Mouse (Mus musculus): Measurements from ENCODE around the gene Vasn. TPM values are rescaled to one million over a fixed set of nuclear protein-coding genes. Genes with fewer than 3 reads are reported as not detected.
A peak's percentile ranks its signal among the peaks of the same experiment; 100 is the strongest.

Gene Vasn
- polyA plus RNA-seq, 1 experiment from 2014 or later = 9.0 TPM

- Histone ChIP-seq H3K4me3 (no peak overlapping the region), H3K4me1 (no peaks in the 10 kb centered on the region), H3K9me3 (replicated peaks) (no peaks in the 10 kb centered on the region), H3K27ac (replicated peaks) (0 out of 2 replicates have a peak overlapping the region, but pooled peaks have one; percentile 7), H3K36me3 (peaks cover 99% of the 10 kb centered on the region), H3K27me3 (ENCODE audit: low read depth, poor library complexity, severe bottlenecking) (no peaks in the 10 kb centered on the region)
- WGBS = 93% methylated on average over 9 of the region's 9 CpGs
- DNase-seq (ENCODE audit: low spot score) = no peak
Observed at GRCm38 (mm10) chr16:4613736-4614135, 26.0 kb upstream of the Vasn start.

- H3K36me3 ChIP-seq = peaks cover 98% of the 10 kb centered on the region
- H3K27ac ChIP-seq (replicated peaks) = no peak overlapping the region
- no peaks in the 10 kb centered on the region for H3K27me3 ChIP-seq (ENCODE audit: low read depth, poor library complexity, severe bottlenecking)
- 93% methylated on average over 3 of the region's 3 CpGs for WGBS
- H3K4me3 ChIP-seq = no peak overlapping the region
- H3K4me1 ChIP-seq = no peaks in the 10 kb centered on the region
- DNase-seq (ENCODE audit: low spot score) = no peak
- no peaks in the 10 kb centered on the region for H3K9me3 ChIP-seq (replicated peaks)
Observed at GRCm38 (mm10) chr16:4614639-4615038, 25.1 kb upstream of the Vasn start.

GRCm38 (mm10) chr16:4615297-4615696 lies 24.4 kb upstream of the Vasn start:
- H3K36me3 ChIP-seq = peaks cover 98% of the 10 kb centered on the region
- 96% methylated on average over 1 of the region's 1 CpGs for WGBS

GRCm38 (mm10) chr16:4616829-4617228 lies 22.9 kb upstream of the Vasn start:
- no peak overlapping the region for H3K4me3 ChIP-seq
- no peaks in the 10 kb centered on the region for H3K9me3 ChIP-seq (replicated peaks)
- H3K36me3 ChIP-seq = peaks cover 85% of the 10 kb centered on the region
- no peak for DNase-seq (ENCODE audit: low spot score)
- H3K4me1 ChIP-seq = no peaks in the 10 kb centered on the region
- WGBS = 86% methylated on average over 4 of the region's 4 CpGs
- no peaks in the 10 kb centered on the region for H3K27me3 ChIP-seq (ENCODE audit: low read depth, poor library complexity, severe bottlenecking)
- no peak overlapping the region for H3K27ac ChIP-seq (replicated peaks)

More at GRCm38 (mm10) chr16:4615297-4615696, 24.4 kb upstream of the Vasn start:
- H3K27me3 ChIP-seq (ENCODE audit: low read depth, poor library complexity, severe bottlenecking) = no peaks in the 10 kb centered on the region
- H3K4me3 ChIP-seq = no peak overlapping the region
- no peaks in the 10 kb centered on the region for H3K4me1 ChIP-seq
- H3K9me3 ChIP-seq (replicated peaks) = no peaks in the 10 kb centered on the region
- no peak overlapping the region for H3K27ac ChIP-seq (replicated peaks)
- no peak for DNase-seq (ENCODE audit: low spot score)

- 25% methylated on average over 9 of the region's 9 CpGs for WGBS
- Histone ChIP-seq H3K4me1 (peaks cover 23% of the 10 kb centered on the region), H3K4me3 (peak overlapping the region; percentile 83), H3K27me3 (ENCODE audit: low read depth, poor library complexity, severe bottlenecking) (no peaks in the 10 kb centered on the region), H3K36me3 (peaks cover 19% of the 10 kb centered on the region), H3K9me3 (replicated peaks) (no peaks in the 10 kb centered on the region), H3K27ac (replicated peaks) (peak overlapping the region; percentile 89)
- no peak for DNase-seq (ENCODE audit: low spot score)
Observed at GRCm38 (mm10) chr16:4624074-4624473, 15.7 kb upstream of the Vasn start.

GRCm38 (mm10) chr16:4624481-4625110 lies 15.1 kb upstream of the Vasn start, which contains the start of gene Pam16:
Gene Pam16 (minus strand): TSS chr16:4624988.
- Histone ChIP-seq H3K36me3 (peaks cover 15% of the 10 kb centered on the region), H3K9me3 (replicated peaks) (no peaks in the 10 kb centered on the region), H3K27ac (replicated peaks) (peak within 1 kb of the TSS; percentile 89), H3K27me3 (ENCODE audit: low read depth, poor library complexity, severe bottlenecking) (no peaks in the 10 kb centered on the region), H3K4me3 (peak within 1 kb of the TSS; percentile 83), H3K4me1 (peaks cover 23% of the 10 kb centered on the region)
- DNase-seq (ENCODE audit: low spot score) = peak; percentile 92
- under 1% methylated on average over 56 of the region's 56 CpGs for WGBS

GRCm38 (mm10) chr16:4627105-4627504 lies 12.6 kb upstream of the Vasn start:
- Histone ChIP-seq H3K4me1 (peaks cover 23% of the 10 kb centered on the region), H3K36me3 (peaks cover 11% of the 10 kb centered on the region), H3K27ac (replicated peaks) (no peak overlapping the region), H3K4me3 (no peak overlapping the region), H3K9me3 (replicated peaks) (no peaks in the 10 kb centered on the region), H3K27me3 (ENCODE audit: low read depth, poor library complexity, severe bottlenecking) (no peaks in the 10 kb centered on the region)
- WGBS = 92% methylated on average over 6 of the region's 6 CpGs
- DNase-seq (ENCODE audit: low spot score) = no peak

- no peak overlapping the region for H3K27ac ChIP-seq (replicated peaks)
- WGBS = 92% methylated on average over 9 of the region's 9 CpGs
- DNase-seq (ENCODE audit: low spot score) = no peak
- H3K9me3 ChIP-seq (replicated peaks) = no peaks in the 10 kb centered on the region
- peaks cover 19% of the 10 kb centered on the region for H3K36me3 ChIP-seq
- peaks cover 10% of the 10 kb centered on the region for H3K4me1 ChIP-seq
- H3K27me3 ChIP-seq (ENCODE audit: low read depth, poor library complexity, severe bottlenecking) = no peaks in the 10 kb centered on the region
- no peak overlapping the region for H3K4me3 ChIP-seq
Observed at GRCm38 (mm10) chr16:4628898-4629419, 10.8 kb upstream of the Vasn start.

- 25% methylated on average over 6 of the region's 6 CpGs for WGBS
- DNase-seq (ENCODE audit: low spot score) = peak; percentile 82
- no peak overlapping the region for H3K27ac ChIP-seq (replicated peaks)
- peaks cover 6% of the 10 kb centered on the region for H3K4me1 ChIP-seq
- no peaks in the 10 kb centered on the region for H3K9me3 ChIP-seq (replicated peaks)
- H3K36me3 ChIP-seq = peaks cover 25% of the 10 kb centered on the region
- no peak overlapping the region for H3K4me3 ChIP-seq
- no peaks in the 10 kb centered on the region for H3K27me3 ChIP-seq (ENCODE audit: low read depth, poor library complexity, severe bottlenecking)
Observed at GRCm38 (mm10) chr16:4629950-4630349, 9.8 kb upstream of the Vasn start.

GRCm38 (mm10) chr16:4632050-4632449 lies 7.7 kb upstream of the Vasn start:
- Histone ChIP-seq H3K27me3 (ENCODE audit: low read depth, poor library complexity, severe bottlenecking) (no peaks in the 10 kb centered on the region), H3K9me3 (replicated peaks) (no peaks in the 10 kb centered on the region), H3K36me3 (peaks cover 24% of the 10 kb centered on the region), H3K4me3 (no peak overlapping the region), H3K27ac (replicated peaks) (no peak overlapping the region), H3K4me1 (no peaks in the 10 kb centered on the region)
- WGBS = 43% methylated on average over 7 of the region's 7 CpGs
- no peak for DNase-seq (ENCODE audit: low spot score)

- no peak overlapping the region for H3K4me3 ChIP-seq
- WGBS = 90% methylated on average over 3 of the region's 3 CpGs
- H3K36me3 ChIP-seq = peaks cover 20% of the 10 kb centered on the region
- no peaks in the 10 kb centered on the region for H3K9me3 ChIP-seq (replicated peaks)
- no peak overlapping the region for H3K27ac ChIP-seq (replicated peaks)
- no peaks in the 10 kb centered on the region for H3K27me3 ChIP-seq (ENCODE audit: low read depth, poor library complexity, severe bottlenecking)
- no peak for DNase-seq (ENCODE audit: low spot score)
- H3K4me1 ChIP-seq = no peaks in the 10 kb centered on the region
Observed at GRCm38 (mm10) chr16:4633661-4634060, 6.1 kb upstream of the Vasn start.

GRCm38 (mm10) chr16:4634681-4635080 lies 5.1 kb upstream of the Vasn start:
- H3K27me3 ChIP-seq (ENCODE audit: low read depth, poor library complexity, severe bottlenecking) = no peaks in the 10 kb centered on the region
- peaks cover 19% of the 10 kb centered on the region for H3K36me3 ChIP-seq
- WGBS = 90% methylated on average over 9 of the region's 9 CpGs
- H3K4me1 ChIP-seq = peaks cover 3% of the 10 kb centered on the region
- no peak overlapping the region for H3K4me3 ChIP-seq
- DNase-seq (ENCODE audit: low spot score) = no peak
- H3K9me3 ChIP-seq (replicated peaks) = no peaks in the 10 kb centered on the region
- no peak overlapping the region for H3K27ac ChIP-seq (replicated peaks)

GRCm38 (mm10) chr16:4635760-4636159 lies 4.0 kb upstream of the Vasn start:
- DNase-seq (ENCODE audit: low spot score) = no peak
- H3K27ac ChIP-seq (replicated peaks) = no peak overlapping the region
- H3K4me3 ChIP-seq = no peak overlapping the region
- peaks cover 14% of the 10 kb centered on the region for H3K4me1 ChIP-seq
- peaks cover 19% of the 10 kb centered on the region for H3K36me3 ChIP-seq
- 71% methylated on average over 4 of the region's 4 CpGs for WGBS
- H3K27me3 ChIP-seq (ENCODE audit: low read depth, poor library complexity, severe bottlenecking) = no peaks in the 10 kb centered on the region
- no peaks in the 10 kb centered on the region for H3K9me3 ChIP-seq (replicated peaks)
